Mouse (Mus musculus): Measurements from ENCODE around the gene Gstp1. TPM values are rescaled to one million over a fixed set of nuclear protein-coding genes. Genes with fewer than 3 reads are reported as not detected.
"Not testable (repeated sequence)": the region's sequence is repeated elsewhere in the genome, so short reads cannot be mapped to it uniquely, and the experiment has no call there.

Gene Gstp1
- polyA plus RNA-seq, 1 experiment from 2014 or later = 433 TPM

DNA sequence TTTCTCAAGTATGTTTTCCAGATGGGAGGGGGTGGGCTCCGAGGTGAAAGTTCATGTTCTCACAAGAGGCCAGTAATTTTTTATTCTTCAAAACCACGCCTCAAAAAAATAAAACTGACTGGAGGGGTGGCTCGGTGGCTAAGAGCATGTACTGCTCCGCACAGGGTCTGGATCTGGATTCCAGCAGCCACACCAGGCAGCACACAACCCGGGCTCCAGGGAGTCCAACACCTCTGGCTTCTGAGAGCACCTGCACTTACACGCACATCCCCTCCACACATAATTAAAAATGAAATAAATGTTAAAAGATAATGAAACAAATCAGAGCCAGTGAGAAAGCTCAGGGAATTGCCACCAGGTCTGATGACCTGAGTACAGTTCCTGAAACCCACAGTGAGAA is 28.5 kb upstream of the Gstp1 start:
- no peak for ATAC-seq (ENCODE audit: low read depth)
- no peaks in the 10 kb centered on the region for H3K4me1 ChIP-seq (replicated peaks; ENCODE audit: control insufficient read depth, insufficient read depth, low read length)
- H3K27me3 ChIP-seq (ENCODE audit: control insufficient read depth, insufficient read depth, low read depth, low read length) = peaks cover 2% of the 10 kb centered on the region
- no peaks in the 10 kb centered on the region for H3K36me3 ChIP-seq (ENCODE audit: control insufficient read depth, insufficient read depth, low read length)
- H3K27ac ChIP-seq (ENCODE audit: low read length) = no peak overlapping the region
- H3K9me3 ChIP-seq (ENCODE audit: control insufficient read depth, low read length) = no peaks in the 10 kb centered on the region
- H3K9ac ChIP-seq (ENCODE audit: low read length) = no peak overlapping the region
- WGBS = 78% methylated on average over 6 of the region's 6 CpGs
- H3K4me2 ChIP-seq (ENCODE audit: low read depth, low read length) = no peak overlapping the region
- no peak overlapping the region for H3K4me3 ChIP-seq (ENCODE audit: low read length)

DNA sequence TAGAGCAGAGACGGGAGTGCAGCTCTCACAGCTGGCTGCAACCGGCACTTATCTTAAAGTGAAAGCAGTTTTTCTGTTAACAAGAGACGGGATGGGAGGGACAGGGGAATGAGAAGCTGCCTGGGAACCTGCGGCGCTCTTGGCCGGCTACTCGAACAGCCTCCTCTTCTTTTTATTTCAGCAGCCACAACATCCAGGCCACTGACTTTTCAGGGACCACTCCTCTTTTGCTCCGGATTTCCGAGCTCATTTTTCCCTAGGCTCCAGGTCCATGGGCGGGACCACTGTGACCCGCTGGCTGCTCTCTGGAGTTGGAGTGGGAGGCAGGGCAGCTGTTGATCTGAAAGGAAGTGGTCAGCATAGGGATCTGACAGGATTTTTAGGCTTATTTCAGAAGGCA is 26.7 kb upstream of the Gstp1 start:
- H3K36me3 ChIP-seq (ENCODE audit: control insufficient read depth, insufficient read depth, low read length); H3K9me3 ChIP-seq (ENCODE audit: control insufficient read depth, low read length); H3K4me3 ChIP-seq (ENCODE audit: low read length); H3K4me1 ChIP-seq (replicated peaks; ENCODE audit: control insufficient read depth, insufficient read depth, low read length); ATAC-seq (ENCODE audit: low read depth); H3K4me2 ChIP-seq (ENCODE audit: low read depth, low read length); H3K27ac ChIP-seq (ENCODE audit: low read length); H3K9ac ChIP-seq (ENCODE audit: low read length); H3K27me3 ChIP-seq (ENCODE audit: control insufficient read depth, insufficient read depth, low read depth, low read length): not testable (repeated sequence)
- no CpG with 5 or more reads among the region's 11 CpGs for WGBS

DNA sequence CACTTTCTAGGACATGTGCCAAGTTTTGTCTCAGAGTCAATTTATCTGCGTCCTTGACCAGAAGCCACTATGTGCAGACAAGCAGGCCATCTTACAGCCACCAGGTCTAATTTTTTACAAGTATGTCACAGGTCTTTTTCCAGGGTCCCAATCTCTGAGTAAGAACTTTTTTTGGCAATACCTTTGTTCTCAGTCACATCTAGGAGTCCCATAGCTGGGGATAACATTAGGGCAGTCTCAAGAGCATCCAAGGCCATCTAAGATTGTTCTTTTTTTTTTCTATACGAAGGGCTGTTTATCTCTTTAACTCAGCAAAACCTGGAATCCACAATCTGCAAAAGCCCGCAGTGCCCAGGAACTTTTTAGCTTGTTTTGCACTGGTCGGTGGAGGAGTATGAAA is 25.6 kb upstream of the Gstp1 start:
- not testable (repeated sequence) for ATAC-seq (ENCODE audit: low read depth); H3K4me2 ChIP-seq (ENCODE audit: low read depth, low read length); H3K9ac ChIP-seq (ENCODE audit: low read length); H3K36me3 ChIP-seq (ENCODE audit: control insufficient read depth, insufficient read depth, low read length); H3K27me3 ChIP-seq (ENCODE audit: control insufficient read depth, insufficient read depth, low read depth, low read length); H3K4me1 ChIP-seq (replicated peaks; ENCODE audit: control insufficient read depth, insufficient read depth, low read length); H3K4me3 ChIP-seq (ENCODE audit: low read length); H3K27ac ChIP-seq (ENCODE audit: low read length); H3K9me3 ChIP-seq (ENCODE audit: control insufficient read depth, low read length)
- 69% methylated on average over 2 of the region's 4 CpGs for WGBS

DNA sequence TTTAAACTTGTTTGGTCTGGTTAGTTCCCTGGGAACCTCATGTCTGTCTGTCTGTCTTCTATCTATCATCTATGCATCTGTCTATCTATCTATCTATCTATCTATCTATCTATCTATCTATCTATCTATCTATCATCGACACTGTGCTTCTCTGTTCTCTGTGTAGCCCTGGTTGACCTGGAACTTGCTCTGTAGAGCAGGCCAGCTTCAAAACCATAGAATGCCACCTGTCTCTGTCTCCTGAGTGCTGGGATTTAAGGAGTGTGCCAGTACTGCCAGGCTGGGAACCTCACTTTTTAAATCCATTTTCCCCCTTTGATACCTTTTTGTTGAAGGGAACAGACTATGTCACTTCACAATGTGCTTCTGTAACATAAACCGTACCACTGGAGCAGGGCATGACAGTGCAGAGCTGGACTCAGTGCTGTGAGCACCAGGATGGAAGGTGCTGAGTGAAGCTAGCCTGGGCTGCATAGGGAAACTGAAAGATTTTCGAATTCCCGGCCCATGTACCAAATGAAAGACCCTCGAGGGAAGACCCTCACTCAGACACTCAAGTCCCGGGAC is 23.2 kb upstream of the Gstp1 start:
- no peak for ATAC-seq (ENCODE audit: low read depth)
- 88% methylated on average over 5 of the region's 6 CpGs for WGBS
- H3K27ac ChIP-seq (ENCODE audit: low read length) = no peak overlapping the region
- H3K9ac ChIP-seq (ENCODE audit: low read length) = no peak overlapping the region
- no peaks in the 10 kb centered on the region for H3K9me3 ChIP-seq (ENCODE audit: control insufficient read depth, low read length)
- H3K27me3 ChIP-seq (ENCODE audit: control insufficient read depth, insufficient read depth, low read depth, low read length) = no peaks in the 10 kb centered on the region; the same call in 1 of the 2 replicates
- H3K4me1 ChIP-seq (replicated peaks; ENCODE audit: control insufficient read depth, insufficient read depth, low read length) = peaks cover 6% of the 10 kb centered on the region; the same call in 1 of the 2 replicates
- no peaks in the 10 kb centered on the region for H3K36me3 ChIP-seq (ENCODE audit: control insufficient read depth, insufficient read depth, low read length)
- H3K4me3 ChIP-seq (ENCODE audit: low read length) = no peak overlapping the region
- no peak overlapping the region for H3K4me2 ChIP-seq (ENCODE audit: low read depth, low read length)

DNA sequence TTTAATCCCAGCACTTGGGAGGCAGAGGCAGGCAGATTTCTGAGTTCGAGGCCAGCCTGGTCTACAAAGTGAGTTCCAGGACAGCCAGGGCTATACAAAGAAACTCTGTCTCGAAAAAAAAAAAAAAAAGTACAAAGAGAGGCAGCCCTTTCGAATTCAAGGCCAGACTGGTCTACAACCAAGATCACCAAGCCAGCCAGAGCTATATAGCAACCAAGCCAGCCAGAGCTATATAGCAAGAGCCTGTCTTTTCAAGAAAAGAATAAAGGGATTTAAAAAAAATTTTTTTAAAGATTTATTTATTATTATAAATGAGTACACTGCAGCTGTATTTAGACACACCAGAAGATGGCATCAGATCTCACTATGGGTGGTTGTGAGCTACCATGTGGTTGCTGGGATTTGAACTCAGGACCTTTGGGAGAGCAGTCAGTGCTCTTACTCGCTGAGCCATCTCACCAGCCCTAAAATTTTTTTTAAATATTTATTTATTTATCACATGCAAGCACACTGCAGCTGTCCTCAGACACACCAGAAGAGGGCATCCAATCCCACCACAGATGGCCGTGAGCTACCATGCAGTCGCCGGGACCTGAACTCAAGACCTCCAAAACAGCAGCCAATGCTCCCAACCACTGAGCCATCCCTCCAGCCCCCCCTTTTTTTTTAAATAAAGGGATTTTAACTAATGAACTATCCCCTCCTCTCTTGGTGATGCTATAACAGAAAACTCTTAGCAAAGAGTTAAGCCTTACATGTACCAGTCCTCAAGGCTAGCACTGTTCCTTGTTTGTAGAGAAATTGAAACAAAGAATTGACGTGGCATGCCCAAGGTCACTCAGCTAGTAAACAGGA is 22.5 kb upstream of the Gstp1 start:
- not testable (repeated sequence) for ATAC-seq (ENCODE audit: low read depth); H3K27me3 ChIP-seq (ENCODE audit: control insufficient read depth, insufficient read depth, low read depth, low read length)
- 84% methylated on average over 8 of the region's 8 CpGs for WGBS

DNA sequence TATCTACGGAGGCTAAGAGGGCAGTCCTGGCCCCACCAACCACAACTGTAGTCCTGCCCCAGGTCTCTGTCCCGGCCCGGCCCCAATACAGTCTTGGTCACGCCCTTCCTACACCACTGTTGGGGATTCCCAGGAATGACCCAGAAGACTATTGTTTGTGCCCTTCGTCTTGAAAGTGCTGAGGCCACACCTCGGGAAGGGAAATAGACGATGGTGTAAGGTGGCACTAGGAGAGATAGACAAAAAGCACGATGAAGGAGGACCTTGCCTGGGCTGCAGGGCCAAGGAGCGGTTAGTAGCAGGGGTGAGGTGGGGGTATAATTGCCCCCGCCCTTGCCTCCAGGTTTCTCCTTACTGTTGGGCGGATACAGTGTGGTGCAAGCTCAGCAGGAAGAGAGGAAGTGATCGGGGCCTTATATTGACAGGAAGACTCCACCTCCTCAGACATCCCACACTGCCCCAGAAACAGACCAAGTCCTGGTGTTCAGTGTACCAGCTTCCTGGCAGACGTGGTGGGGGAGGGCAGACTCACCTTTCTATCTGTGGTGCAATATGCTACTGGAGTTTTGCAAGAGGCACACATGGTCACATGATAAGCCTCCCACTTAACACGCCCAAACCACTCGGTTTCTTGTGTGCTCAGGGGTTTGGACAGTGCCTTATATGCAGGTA is 21.4 kb upstream of the Gstp1 start, which contains the start of gene Gstp3:
Gstp3 (minus strand) TSS at position 501 of the 672 bp plus-strand sequence.
- no peak within 1 kb of the TSS for H3K4me2 ChIP-seq (ENCODE audit: low read depth, low read length)
- no peak within 1 kb of the TSS for H3K9ac ChIP-seq (ENCODE audit: low read length)
- no peak within 1 kb of the TSS for H3K4me3 ChIP-seq (ENCODE audit: low read length)
- H3K4me1 ChIP-seq (replicated peaks; ENCODE audit: control insufficient read depth, insufficient read depth, low read length) = peaks cover 6% of the 10 kb centered on the region; the same call in 1 of the 2 replicates
- H3K9me3 ChIP-seq (ENCODE audit: control insufficient read depth, low read length) = no peaks in the 10 kb centered on the region
- no peak within 1 kb of the TSS for H3K27ac ChIP-seq (ENCODE audit: low read length)
- WGBS = 69% methylated on average over 15 of the region's 15 CpGs
- no peaks in the 10 kb centered on the region for H3K36me3 ChIP-seq (ENCODE audit: control insufficient read depth, insufficient read depth, low read length)
- no peaks in the 10 kb centered on the region; the same call in 1 of the 2 replicates for H3K27me3 ChIP-seq (ENCODE audit: control insufficient read depth, insufficient read depth, low read depth, low read length)
- ATAC-seq (ENCODE audit: low read depth) = peak; percentile 71

More for the DNA sequence above, 22.5 kb upstream of the Gstp1 start:
- not testable (repeated sequence) for H3K27ac ChIP-seq (ENCODE audit: low read length); H3K9ac ChIP-seq (ENCODE audit: low read length); H3K4me1 ChIP-seq (replicated peaks; ENCODE audit: control insufficient read depth, insufficient read depth, low read length); H3K4me3 ChIP-seq (ENCODE audit: low read length); H3K36me3 ChIP-seq (ENCODE audit: control insufficient read depth, insufficient read depth, low read length); H3K9me3 ChIP-seq (ENCODE audit: control insufficient read depth, low read length); H3K4me2 ChIP-seq (ENCODE audit: low read depth, low read length)

DNA sequence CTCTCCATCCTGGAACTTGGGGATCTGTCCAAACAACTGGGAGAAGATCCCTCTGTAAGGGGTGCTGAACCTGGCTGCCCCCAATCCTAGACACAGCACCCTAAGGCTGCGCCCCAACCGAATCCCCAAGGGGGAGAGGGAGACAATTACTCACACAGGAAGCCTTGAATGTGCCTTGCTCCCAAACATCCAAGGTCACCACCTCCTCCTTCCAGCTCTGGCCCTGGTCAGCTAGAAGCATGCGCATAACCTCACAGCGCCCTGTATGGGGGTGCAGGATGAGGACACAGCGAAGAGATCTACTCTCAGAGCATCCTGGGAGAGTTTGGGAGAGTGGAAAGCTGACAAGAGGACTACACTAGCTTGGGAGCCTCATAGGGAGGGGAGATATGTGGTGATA is 20.8 kb upstream of the Gstp1 start:
- H3K9me3 ChIP-seq (ENCODE audit: control insufficient read depth, low read length) = no peaks in the 10 kb centered on the region
- no peak overlapping the region for H3K4me3 ChIP-seq (ENCODE audit: low read length)
- 86% methylated on average over 5 of the region's 5 CpGs for WGBS
- H3K27me3 ChIP-seq (ENCODE audit: control insufficient read depth, insufficient read depth, low read depth, low read length) = no peaks in the 10 kb centered on the region; the same call in 1 of the 2 replicates
- peaks cover 6% of the 10 kb centered on the region; the same call in 1 of the 2 replicates for H3K4me1 ChIP-seq (replicated peaks; ENCODE audit: control insufficient read depth, insufficient read depth, low read length)
- no peak overlapping the region for H3K9ac ChIP-seq (ENCODE audit: low read length)
- H3K36me3 ChIP-seq (ENCODE audit: control insufficient read depth, insufficient read depth, low read length) = no peaks in the 10 kb centered on the region
- no peak overlapping the region for H3K4me2 ChIP-seq (ENCODE audit: low read depth, low read length)
- no peak overlapping the region for H3K27ac ChIP-seq (ENCODE audit: low read length)
- no peak for ATAC-seq (ENCODE audit: low read depth)

DNA sequence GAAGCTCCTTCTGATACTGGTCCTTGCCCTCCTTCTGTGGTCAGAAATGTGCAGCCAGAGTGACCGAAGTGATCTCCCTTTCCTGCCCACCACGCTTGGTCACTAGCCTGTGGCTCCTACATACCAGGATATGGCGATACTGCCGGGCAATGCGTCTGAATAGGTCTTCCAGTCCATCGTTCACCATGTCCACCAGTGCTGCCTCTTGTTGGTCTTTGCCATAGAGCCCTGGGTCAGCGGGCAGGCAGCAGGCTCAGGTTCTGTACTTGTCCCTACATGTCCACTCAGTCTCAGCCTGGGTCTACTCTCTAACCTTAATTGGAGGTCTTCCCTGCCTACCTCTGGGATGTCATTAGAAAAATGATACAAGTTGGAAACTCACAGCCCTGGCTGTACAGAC is 20.2 kb upstream of the Gstp1 start:
- no peak overlapping the region for H3K27ac ChIP-seq (ENCODE audit: low read length)
- H3K9ac ChIP-seq (ENCODE audit: low read length) = no peak overlapping the region
- WGBS = 94% methylated on average over 7 of the region's 7 CpGs
- no peak overlapping the region for H3K4me2 ChIP-seq (ENCODE audit: low read depth, low read length)
- no peak overlapping the region for H3K4me3 ChIP-seq (ENCODE audit: low read length)
- H3K27me3 ChIP-seq (ENCODE audit: control insufficient read depth, insufficient read depth, low read depth, low read length) = no peaks in the 10 kb centered on the region; the same call in 1 of the 2 replicates
- ATAC-seq (ENCODE audit: low read depth) = no peak
- no peaks in the 10 kb centered on the region for H3K36me3 ChIP-seq (ENCODE audit: control insufficient read depth, insufficient read depth, low read length)
- H3K9me3 ChIP-seq (ENCODE audit: control insufficient read depth, low read length) = no peaks in the 10 kb centered on the region
- peaks cover 6% of the 10 kb centered on the region; the same call in 1 of the 2 replicates for H3K4me1 ChIP-seq (replicated peaks; ENCODE audit: control insufficient read depth, insufficient read depth, low read length)

DNA sequence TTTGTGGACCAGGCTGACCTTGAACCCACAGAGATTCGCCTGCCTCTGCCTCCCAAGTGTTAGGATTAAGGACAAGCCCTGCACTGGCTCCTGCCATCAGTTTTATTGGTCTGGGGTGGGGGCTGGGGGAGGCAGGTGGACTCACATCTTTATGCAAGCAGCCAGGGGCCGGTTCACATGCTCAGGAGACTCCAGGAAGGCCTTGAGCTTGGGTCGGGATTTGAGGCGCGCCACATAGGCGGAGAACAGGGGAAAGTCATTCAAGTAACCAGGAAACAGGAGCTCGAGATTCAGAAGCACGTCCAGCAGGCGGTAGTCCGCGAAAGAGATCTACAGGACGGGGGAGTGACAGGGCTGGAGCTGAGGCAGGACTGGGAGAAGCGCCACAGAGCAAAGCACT is 19.6 kb upstream of the Gstp1 start:
- no peak overlapping the region for H3K27ac ChIP-seq (ENCODE audit: low read length)
- H3K9ac ChIP-seq (ENCODE audit: low read length) = no peak overlapping the region
- 82% methylated on average over 13 of the region's 13 CpGs for WGBS
- H3K9me3 ChIP-seq (ENCODE audit: control insufficient read depth, low read length) = no peaks in the 10 kb centered on the region
- H3K4me3 ChIP-seq (ENCODE audit: low read length) = no peak overlapping the region
- H3K27me3 ChIP-seq (ENCODE audit: control insufficient read depth, insufficient read depth, low read depth, low read length) = no peaks in the 10 kb centered on the region; the same call in 1 of the 2 replicates
- no peaks in the 10 kb centered on the region for H3K36me3 ChIP-seq (ENCODE audit: control insufficient read depth, insufficient read depth, low read length)
- no peak for ATAC-seq (ENCODE audit: low read depth)
- H3K4me2 ChIP-seq (ENCODE audit: low read depth, low read length) = no peak overlapping the region
- H3K4me1 ChIP-seq (replicated peaks; ENCODE audit: control insufficient read depth, insufficient read depth, low read length) = peaks cover 6% of the 10 kb centered on the region; the same call in 1 of the 2 replicates

Data from lung, embryonic 16.5 days (tissue).